Mouse (Mus musculus) liver, adult (tissue): Measurements from ENCODE around the gene Shc3.

Experiments
- GATA4 ChIP-seq: IDR thresholded peaks from 2 replicates; pipeline ENCODE4 v1.6.1; 2014; ENCODE audit warnings: mild to moderate bottlenecking, low read length; ENCODE audit not compliant: insufficient replicate concordance

The Shc3 gene

GRCm38 (mm10) chr13:51413461-51413860, 155.8 kb downstream of the Shc3 start:
- no peak for TF ChIP-seq GATA4

GRCm38 (mm10) chr13:51411696-51412430, 157.4 kb downstream of the Shc3 start:
- no peak for TF ChIP-seq GATA4

GRCm38 (mm10) chr13:51411243-51411642, 158.0 kb downstream of the Shc3 start:
- no peak for TF ChIP-seq GATA4

- no peak for TF ChIP-seq GATA4
Measured at GRCm38 (mm10) chr13:51409936-51410481, 159.2 kb downstream of the Shc3 start.

GRCm38 (mm10) chr13:51408519-51409001, 160.7 kb downstream of the Shc3 start, which contains the start of gene S1pr3:
TSS of gene S1pr3 (plus strand) at chr13:51408639.
- TF ChIP-seq GATA4: no peak

- TF ChIP-seq GATA4: no peak
Measured at GRCm38 (mm10) chr13:51407541-51408217, 161.5 kb downstream of the Shc3 start.

- TF ChIP-seq GATA4: no peak
Measured at GRCm38 (mm10) chr13:51405731-51406320, 163.4 kb downstream of the Shc3 start.

GRCm38 (mm10) chr13:51404566-51404965, 164.7 kb downstream of the Shc3 start:
- no peak for TF ChIP-seq GATA4

GRCm38 (mm10) chr13:51400736-51401501, 168.3 kb downstream of the Shc3 start:
- TF ChIP-seq GATA4: no peak

- TF ChIP-seq GATA4: no peak
Measured at GRCm38 (mm10) chr13:51400186-51400719, 169.0 kb downstream of the Shc3 start.

- TF ChIP-seq GATA4: no peak
Measured at GRCm38 (mm10) chr13:51399562-51399961, 169.7 kb downstream of the Shc3 start.

GRCm38 (mm10) chr13:51397861-51398260, 171.4 kb downstream of the Shc3 start:
- no peak for TF ChIP-seq GATA4

GRCm38 (mm10) chr13:51392256-51392655, 177.0 kb downstream of the Shc3 start:
- no peak for TF ChIP-seq GATA4

- no peak for TF ChIP-seq GATA4
Measured at GRCm38 (mm10) chr13:51391359-51391916, 177.8 kb downstream of the Shc3 start.
